Mouse (Mus musculus) neural tube, embryonic 11.5 days (tissue): Measurements from ENCODE around the gene Cldn11. TPM values are rescaled to one million over a fixed set of nuclear protein-coding genes. Genes with fewer than 3 reads are reported as not detected.
"Not testable (repeated sequence)": the region's sequence is repeated elsewhere in the genome, so short reads cannot be mapped to it uniquely, and the experiment has no call there.

Source experiments
- ATAC-seq: fragments of 200-750 bp; cut with Nextera tagmentation; 2 replicates; pipeline ENCODE4 v1.8.0; 2017; ENCODE audit warnings: moderate number of reproducible peaks, mild to moderate bottlenecking, moderate TSS enrichment, moderate library complexity; ENCODE audit not compliant: insufficient read depth, low FRiP score, low TSS enrichment
- DNase-seq: peaks from one replicate; pipeline ENCODE4 v3.0.0-alpha.2; 2015; ENCODE audit warnings: low spot score
- H3K27ac ChIP-seq: fragments of 300-500 bp; sonication (generic); 2 replicates; pipeline ENCODE4 v1.5.1; 2014; ENCODE audit warnings: low read depth, mild to moderate bottlenecking, low read length
- H3K27me3 ChIP-seq: fragments of 300-500 bp; sonication (generic); 2 replicates; pipeline ENCODE4 v1.6.1; 2014; ENCODE audit warnings: mild to moderate bottlenecking, low read length, mixed read lengths; ENCODE audit not compliant: control insufficient read depth, insufficient read depth
- H3K36me3 ChIP-seq: fragments of 300-500 bp; sonication (generic); 2 replicates; pipeline ENCODE4 v1.6.1; 2014; ENCODE audit warnings: mild to moderate bottlenecking, low read length, moderate library complexity, mixed read lengths; ENCODE audit not compliant: control insufficient read depth, insufficient read depth
- H3K4me1 ChIP-seq: fragments of 300-500 bp; sonication (generic); 2 replicates; pipeline ENCODE4 v1.6.1; 2014; ENCODE audit warnings: low read length, mixed read lengths; ENCODE audit not compliant: control insufficient read depth, insufficient read depth
- H3K4me2 ChIP-seq: fragments of 300-500 bp; sonication (generic); 2 replicates; pipeline ENCODE4 v1.6.1; 2014; ENCODE audit warnings: low read depth, mild to moderate bottlenecking, moderate library complexity
- H3K4me3 ChIP-seq: fragments of 300-500 bp; sonication (generic); 2 replicates; pipeline ENCODE4 v1.5.1; 2014; ENCODE audit warnings: low read depth, low read length
- H3K9ac ChIP-seq: fragments of 300-500 bp; sonication (generic); 2 replicates; pipeline ENCODE4 v1.6.1; 2014; ENCODE audit warnings: mild to moderate bottlenecking, low read length
- H3K9me3 ChIP-seq: fragments of 300-500 bp; sonication (generic); 2 replicates; pipeline ENCODE4 v1.6.1; 2016; ENCODE audit warnings: low read length; ENCODE audit not compliant: control insufficient read depth
- WGBS: fragments of 180-500 bp; shearing (Covaris S2); extraction: QIAGEN DNeasy Blood & Tissue Kit; methylation state at CpG from one replicate; pipeline ENCODE4 v1.1.7; 2014; 5-methylcytosine and 5-hydroxymethylcytosine counted together
- polyA plus RNA-seq: library from polyadenylated mRNA; unstranded; fragments of >200 nt; fragmentation: Nextera tagmentation; extraction: Ambion mirVana; gene quantifications from 2 replicates; pipeline ENCODE4 v1.2.1, GENCODE M21; 2014

Cldn11 gene
- polyA plus RNA-seq, 1 experiment from 2014 or later = 19.0 TPM

- H3K9me3 ChIP-seq = no peaks in the 10 kb centered on the region
- ATAC-seq (no peak), DNase-seq (no peak)
- no peak overlapping the region for H3K9ac ChIP-seq
- H3K27me3 ChIP-seq = no peaks in the 10 kb centered on the region
- no peak overlapping the region for H3K4me2 ChIP-seq
- H3K27ac ChIP-seq = no peak overlapping the region
- H3K36me3 ChIP-seq = no peaks in the 10 kb centered on the region
- no peak overlapping the region for H3K4me3 ChIP-seq
- WGBS = 93% methylated on average over 3 of the region's 3 CpGs
- no peaks in the 10 kb centered on the region for H3K4me1 ChIP-seq
These were observed 22.9 kb upstream of the Cldn11 start for GRCm38 (mm10) chr3:31126848-31127247.

- Histone ChIP-seq H3K4me2 (no peak overlapping the region), H3K4me1 (no peaks in the 10 kb centered on the region), H3K27ac (no peak overlapping the region), H3K4me3 (no peak overlapping the region), H3K9ac (no peak overlapping the region), H3K9me3 (no peaks in the 10 kb centered on the region), H3K36me3 (no peaks in the 10 kb centered on the region), H3K27me3 (no peaks in the 10 kb centered on the region)
- DNase-seq = no peak
- no peak for ATAC-seq
- 68% methylated on average over 4 of the region's 4 CpGs for WGBS
These were observed 20.0 kb upstream of the Cldn11 start for GRCm38 (mm10) chr3:31129766-31130165.

- Histone ChIP-seq H3K36me3 (no peaks in the 10 kb centered on the region), H3K4me2 (no peak overlapping the region), H3K4me1 (no peaks in the 10 kb centered on the region), H3K4me3 (no peak overlapping the region), H3K9ac (no peak overlapping the region), H3K9me3 (no peaks in the 10 kb centered on the region), H3K27me3 (no peaks in the 10 kb centered on the region), H3K27ac (no peak overlapping the region)
- DNase-seq (no peak), ATAC-seq (no peak)
- WGBS = 53% methylated on average over 5 of the region's 5 CpGs
These were observed 16.1 kb upstream of the Cldn11 start for GRCm38 (mm10) chr3:31133664-31134063.

GRCm38 (mm10) chr3:31134246-31134645 is 15.5 kb upstream of the Cldn11 start:
- Histone ChIP-seq H3K36me3 (no peaks in the 10 kb centered on the region), H3K27me3 (no peaks in the 10 kb centered on the region), H3K27ac (no peak overlapping the region), H3K4me2 (no peak overlapping the region), H3K4me1 (no peaks in the 10 kb centered on the region), H3K4me3 (no peak overlapping the region), H3K9ac (no peak overlapping the region), H3K9me3 (no peaks in the 10 kb centered on the region)
- no peak for DNase-seq
- WGBS = 66% methylated on average over 8 of the region's 8 CpGs
- no peak for ATAC-seq

DNA sequence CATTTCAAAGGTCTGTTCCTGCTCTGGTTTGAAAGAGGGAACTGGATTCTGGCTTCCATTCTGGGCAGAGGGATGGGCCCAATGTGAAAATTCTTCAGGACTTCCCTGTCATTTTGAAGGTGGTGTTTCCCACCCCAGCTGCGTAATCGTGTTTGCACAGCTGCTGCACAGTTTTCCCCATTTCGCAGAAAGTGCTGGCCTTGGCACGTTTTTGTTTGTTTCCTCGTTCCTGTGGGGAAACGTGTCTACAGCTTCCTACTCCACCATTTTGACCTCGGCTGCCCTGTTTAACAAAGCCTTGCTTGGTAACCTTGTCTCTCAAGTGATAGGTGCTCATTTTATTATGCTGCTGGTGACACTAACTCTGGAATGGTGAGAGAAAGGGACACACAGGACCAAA is 15.0 kb upstream of the Cldn11 start:
- no peaks in the 10 kb centered on the region for H3K4me1 ChIP-seq
- H3K4me2 ChIP-seq = no peak overlapping the region
- no peak overlapping the region for H3K4me3 ChIP-seq
- H3K27me3 ChIP-seq = no peaks in the 10 kb centered on the region
- H3K36me3 ChIP-seq = no peaks in the 10 kb centered on the region
- H3K9me3 ChIP-seq = no peaks in the 10 kb centered on the region
- H3K27ac ChIP-seq = no peak overlapping the region
- 58% methylated on average over 7 of the region's 7 CpGs for WGBS
- DNase-seq (no peak), ATAC-seq (no peak)
- H3K9ac ChIP-seq = no peak overlapping the region

DNA sequence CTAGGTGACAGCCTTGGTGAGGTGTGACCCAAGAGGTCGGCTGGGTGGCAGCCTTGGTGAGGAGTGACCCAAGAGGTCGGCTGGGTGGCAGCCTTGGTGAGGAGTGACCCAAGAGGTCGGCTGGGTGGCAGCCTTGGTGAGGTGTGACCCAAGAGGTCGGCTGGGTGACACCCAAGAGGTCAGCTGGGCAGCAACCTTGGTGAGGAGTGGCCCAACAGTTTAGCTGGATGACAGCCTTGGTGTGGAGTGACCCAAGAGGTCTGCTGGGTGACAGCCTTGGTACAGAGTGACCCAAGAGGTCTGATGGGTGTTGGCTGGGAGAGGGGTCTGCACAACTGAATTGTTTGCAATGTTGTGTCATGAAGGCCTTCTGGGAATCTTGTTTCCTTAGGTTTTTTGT is 13.1 kb upstream of the Cldn11 start:
- not testable (repeated sequence) for H3K27ac ChIP-seq, ATAC-seq, H3K9me3 ChIP-seq, DNase-seq, H3K4me2 ChIP-seq, H3K27me3 ChIP-seq, H3K4me3 ChIP-seq, H3K9ac ChIP-seq, H3K4me1 ChIP-seq, H3K36me3 ChIP-seq
- WGBS = 74% methylated on average over 4 of the region's 4 CpGs

DNA sequence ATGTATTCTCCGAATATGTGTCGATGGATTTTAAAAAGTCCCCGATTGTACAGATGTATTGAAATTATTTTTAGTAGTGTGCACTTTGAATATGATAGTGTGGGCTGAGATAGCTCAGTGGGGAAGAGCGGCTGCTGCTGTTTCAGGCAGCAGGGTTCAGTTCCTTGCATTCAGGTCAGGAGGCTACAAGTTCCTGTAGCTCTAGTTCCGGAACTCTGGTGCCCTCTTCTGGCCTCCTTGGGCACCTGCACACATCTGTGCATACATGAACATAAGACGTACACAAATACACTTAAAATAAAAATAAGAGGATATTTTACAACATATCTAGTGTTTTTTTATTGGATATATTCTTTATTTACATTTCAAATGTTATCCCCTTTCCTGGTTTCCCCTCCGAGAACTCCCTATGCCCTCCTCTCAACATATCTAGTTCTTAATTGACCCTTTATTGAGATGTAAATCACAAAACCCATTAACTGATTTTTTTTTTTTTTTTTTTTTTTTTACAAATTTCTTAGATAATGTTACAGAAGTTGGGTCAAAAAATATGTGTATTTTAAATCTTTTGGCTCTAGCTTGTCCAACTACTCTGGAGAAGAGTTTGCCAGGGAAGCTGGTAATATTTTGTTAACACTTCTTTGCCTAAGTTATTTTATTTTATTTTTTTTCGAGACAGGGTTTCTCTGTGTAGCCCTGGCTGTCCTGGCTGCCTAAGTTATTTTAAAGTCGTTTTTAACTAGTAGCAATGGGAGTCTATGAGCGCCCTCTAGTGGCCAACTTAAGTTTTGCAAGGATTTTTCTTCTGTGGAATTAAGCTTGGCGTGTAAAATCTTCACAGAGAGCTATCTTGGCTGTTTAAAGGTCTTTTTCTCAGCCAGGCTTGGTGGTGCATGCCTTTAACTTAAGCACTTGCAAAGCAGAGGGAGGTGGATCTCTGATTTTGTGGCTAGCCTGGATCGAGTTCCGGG is 11.0 kb upstream of the Cldn11 start:
- H3K4me1 ChIP-seq = no peaks in the 10 kb centered on the region
- no peaks in the 10 kb centered on the region for H3K27me3 ChIP-seq
- no peak overlapping the region for H3K4me3 ChIP-seq
- DNase-seq (peak; percentile 65), ATAC-seq (no peak; the same call in 1 of the 2 replicates)
- no peaks in the 10 kb centered on the region for H3K36me3 ChIP-seq
- no peak overlapping the region for H3K4me2 ChIP-seq
- H3K9ac ChIP-seq = no peak overlapping the region
- H3K9me3 ChIP-seq = no peaks in the 10 kb centered on the region
- 57% methylated on average over 13 of the region's 13 CpGs for WGBS
- no peak overlapping the region for H3K27ac ChIP-seq

DNA sequence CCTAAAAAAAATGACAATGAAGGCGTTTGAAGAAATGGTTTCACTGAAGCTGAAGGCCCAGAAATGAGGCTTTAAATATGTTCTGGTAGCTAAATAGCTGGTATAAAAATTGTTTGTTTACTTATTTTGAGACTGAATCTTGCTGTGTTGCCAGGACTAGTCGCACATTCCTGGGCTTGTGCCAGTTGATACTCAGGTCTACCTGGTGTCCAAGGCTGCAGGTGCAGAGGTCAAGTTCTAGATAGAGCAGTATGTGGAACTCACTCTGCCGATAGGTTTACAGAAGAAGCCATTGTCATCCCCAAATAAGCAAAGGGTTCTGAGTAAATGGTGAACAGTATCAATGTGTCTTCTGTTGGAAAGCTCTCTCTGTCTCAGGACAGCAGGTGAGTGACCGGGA is 8.1 kb upstream of the Cldn11 start:
- Histone ChIP-seq H3K9me3 (no peaks in the 10 kb centered on the region), H3K4me2 (no peak overlapping the region), H3K9ac (no peak overlapping the region), H3K4me1 (no peaks in the 10 kb centered on the region), H3K4me3 (no peak overlapping the region), H3K27me3 (no peaks in the 10 kb centered on the region), H3K36me3 (no peaks in the 10 kb centered on the region), H3K27ac (no peak overlapping the region)
- WGBS = 91% methylated on average over 4 of the region's 4 CpGs
- no peak for DNase-seq
- no peak for ATAC-seq

DNA sequence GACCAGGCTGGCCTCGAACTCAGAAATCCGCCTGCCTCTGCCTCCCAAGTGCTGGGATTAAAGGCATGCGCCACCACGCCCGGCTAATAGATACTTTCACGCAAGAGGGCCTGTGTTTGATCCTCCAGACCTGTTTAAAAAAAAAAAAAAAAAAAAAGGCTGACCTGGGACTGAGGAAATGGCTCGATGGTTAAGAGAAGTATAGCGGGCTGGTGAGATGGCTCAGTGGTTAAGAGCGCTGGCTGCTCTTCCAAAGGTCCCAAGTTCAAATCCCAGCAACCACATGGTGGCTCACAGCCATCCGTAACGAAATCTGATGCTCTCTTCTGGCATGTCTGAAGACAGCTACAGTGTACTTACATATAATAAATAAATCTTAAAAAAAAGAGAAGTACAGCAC is 4.5 kb upstream of the Cldn11 start:
- not testable (repeated sequence) for H3K27ac ChIP-seq, ATAC-seq, H3K4me2 ChIP-seq, H3K4me3 ChIP-seq, H3K9me3 ChIP-seq, H3K36me3 ChIP-seq, H3K9ac ChIP-seq, DNase-seq, H3K27me3 ChIP-seq, H3K4me1 ChIP-seq
- 85% methylated on average over 11 of the region's 11 CpGs for WGBS
